8 mouse cellular contexts compared by ENCODE assay signal in the genomic region with DNA sequence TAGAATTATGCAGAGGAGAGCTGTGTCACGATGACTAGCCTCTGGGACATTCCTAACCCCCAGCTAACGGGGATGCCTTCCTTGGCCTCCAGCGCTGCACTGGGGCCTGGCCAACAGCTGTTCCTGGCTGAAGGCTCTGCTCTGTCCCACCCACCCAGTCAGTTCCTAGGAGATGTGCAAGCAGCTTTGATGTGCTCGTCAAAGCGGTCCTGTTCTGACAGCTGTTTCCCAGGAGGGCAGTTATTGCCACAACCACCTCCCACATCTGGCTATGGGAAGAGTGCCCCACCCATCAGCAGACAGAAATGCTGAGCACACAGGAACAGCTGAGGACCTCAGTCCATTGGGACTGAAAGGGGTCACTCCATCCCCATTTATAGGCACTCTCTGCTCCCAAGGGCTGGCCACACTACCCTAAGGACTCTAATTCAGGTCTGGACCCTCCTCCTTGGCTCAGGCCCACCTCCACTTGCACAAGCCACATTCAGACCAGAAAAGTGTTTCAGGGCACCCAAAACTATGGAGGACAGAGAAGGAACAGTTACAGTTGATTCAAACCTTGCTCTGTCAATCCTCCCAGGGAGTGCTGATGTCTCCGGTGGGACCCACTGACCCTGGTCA.
DNase-seq lines count a peak whose midpoint lies in the region; ATAC-seq and TF ChIP-seq lines count a peak whose summit lies in the region.

No protein-coding gene starts in this region.

- no peaks in the 10 kb centered on the region for H3K27me3 ChIP-seq in hindbrain, embryonic 10.5 days (ENCODE audit: insufficient read depth, poor library complexity, severe bottlenecking)
- H3K27me3 ChIP-seq in hindbrain, embryonic 14.5 days (ENCODE audit: control insufficient read depth, insufficient read depth, low read length), result no peaks in the 10 kb centered on the region
- H3K27me3 ChIP-seq in embryonic facial prominence, embryonic 10.5 days (replicated peaks; ENCODE audit: low read depth, poor library complexity, severe bottlenecking), result peaks cover 7% of the 10 kb centered on the region
- no peaks in the 10 kb centered on the region for H3K27me3 ChIP-seq in lung, embryonic 14.5 days (ENCODE audit: insufficient read depth, low read length)

- intact Hi-C loops in heart, postnatal 25 days (cut with DNase I), result loop anchor here (2.0 to 5.0 kb wide), 3 partner anchors 40 to 216 kb away; no protein-coding TSS in a partner anchor

- H3K27ac ChIP-seq in hindbrain, embryonic 10.5 days, result peak overlapping the region; percentile 80
- H3K27ac ChIP-seq in hindbrain, embryonic 14.5 days, result no peak overlapping the region
- peak overlapping the region; percentile 63 for H3K27ac ChIP-seq in embryonic facial prominence, embryonic 10.5 days (replicated peaks)
- peak overlapping the region; percentile 54; the same call in 1 of the 2 replicates for H3K27ac ChIP-seq in lung, embryonic 14.5 days (ENCODE audit: low read depth)

- peaks cover 31% of the 10 kb centered on the region for H3K4me1 ChIP-seq in hindbrain, embryonic 10.5 days (replicated peaks)
- peaks cover 6% of the 10 kb centered on the region; the same call in 1 of the 2 replicates for H3K4me1 ChIP-seq in hindbrain, embryonic 14.5 days (replicated peaks; ENCODE audit: control insufficient read depth, insufficient read depth, low read length)
- H3K4me1 ChIP-seq in embryonic facial prominence, embryonic 10.5 days, result peaks cover 37% of the 10 kb centered on the region
- H3K4me1 ChIP-seq in lung, embryonic 14.5 days (ENCODE audit: insufficient read depth), result peaks cover 23% of the 10 kb centered on the region

- no peak for TF ChIP-seq CTCF in lung, embryonic 14.5 days (IDR thresholded peaks at IDR 0.05; ENCODE audit: low read depth)

- no peaks in the 10 kb centered on the region for H3K9me3 ChIP-seq in hindbrain, embryonic 10.5 days
- no peaks in the 10 kb centered on the region for H3K9me3 ChIP-seq in hindbrain, embryonic 14.5 days (ENCODE audit: control insufficient read depth, low read length)
- no peaks in the 10 kb centered on the region for H3K9me3 ChIP-seq in embryonic facial prominence, embryonic 10.5 days
- no peaks in the 10 kb centered on the region for H3K9me3 ChIP-seq in lung, embryonic 14.5 days (ENCODE audit: low read depth, low read length)

- no peak for ATAC-seq in hindbrain, embryonic 14.5 days (ENCODE audit: low FRiP score)
- peak; percentile 73 for ATAC-seq in lung, embryonic 14.5 days (ENCODE audit: insufficient read depth)

- no peak overlapping the region for H3K4me3 ChIP-seq in hindbrain, embryonic 10.5 days
- H3K4me3 ChIP-seq in hindbrain, embryonic 14.5 days (replicated peaks; ENCODE audit: low read length), result no peak overlapping the region
- no peak overlapping the region for H3K4me3 ChIP-seq in embryonic facial prominence, embryonic 10.5 days
- H3K4me3 ChIP-seq in lung, embryonic 14.5 days (ENCODE audit: low read depth, low read length), result no peak overlapping the region

- H3K9ac ChIP-seq in hindbrain, embryonic 14.5 days, result no peak overlapping the region
- 0 out of 2 replicates have a peak overlapping the region, but pooled peaks have one; percentile 6 for H3K9ac ChIP-seq in lung, embryonic 14.5 days

- H3K4me2 ChIP-seq in hindbrain, embryonic 14.5 days (replicated peaks), result no peak overlapping the region
- no peak overlapping the region for H3K4me2 ChIP-seq in lung, embryonic 14.5 days

- H3K36me3 ChIP-seq in hindbrain, embryonic 10.5 days, result no peaks in the 10 kb centered on the region
- no peaks in the 10 kb centered on the region for H3K36me3 ChIP-seq in hindbrain, embryonic 14.5 days (replicated peaks; ENCODE audit: control insufficient read depth, insufficient read depth)
- H3K36me3 ChIP-seq in embryonic facial prominence, embryonic 10.5 days (replicated peaks), result no peaks in the 10 kb centered on the region
- H3K36me3 ChIP-seq in lung, embryonic 14.5 days (ENCODE audit: insufficient read depth), result no peaks in the 10 kb centered on the region

- DNase-seq in hindbrain, embryonic 10.5 days (ENCODE audit: low spot score), result peak; percentile 31
- DNase-seq in hindbrain, embryonic 14.5 days (ENCODE audit: low spot score), result no peak
- DNase-seq in embryonic facial prominence, embryonic 10.5 days (ENCODE audit: low spot score), result peak; percentile 45
- DNase-seq in heart, postnatal 25 days (ENCODE audit: low spot score), result peak; percentile 72
- DNase-seq in lung, embryonic 14.5 days, result peak; percentile 77
- DNase-seq in cerebellum, adult 9-10 months, result no peak
- no peak for DNase-seq in thymus, postnatal 10 days (ENCODE audit: low spot score in 2 of 2)
- DNase-seq in layer of hippocampus, adult 9-11 months, result no peak

- 35% methylated on average over 6 of the region's 6 CpGs for WGBS in hindbrain, embryonic 10.5 days
- WGBS in hindbrain, embryonic 14.5 days, result 36% methylated on average over 6 of the region's 6 CpGs
- WGBS in embryonic facial prominence, embryonic 10.5 days, result 34% methylated on average over 6 of the region's 6 CpGs
- WGBS in lung, embryonic 14.5 days, result 28% methylated on average over 6 of the region's 6 CpGs

Comparison
In these comparisons a context has a peak if more than half of its experiments do, and no peak if none do; other contexts are left out.
1. DNase-seq: peak in hindbrain, embryonic 10.5 days (single experiment), embryonic facial prominence, embryonic 10.5 days (single experiment), heart, postnatal 25 days (single experiment) and lung, embryonic 14.5 days (single experiment); none in hindbrain, embryonic 14.5 days (single experiment), cerebellum, adult 9-10 months (single experiment), thymus, postnatal 10 days (0 of 2) and layer of hippocampus, adult 9-11 months (single experiment).